In genomic region chr16:59604078-59604781, GRCm38 (mm10) we compare ENCODE assay signal across 10 mouse cellular contexts. TPM values are rescaled to one million over a fixed set of nuclear protein-coding genes. Genes with fewer than 3 reads are reported as not detected.
DNase-seq lines count a peak whose midpoint lies in the region; ATAC-seq and TF ChIP-seq lines count a peak whose summit lies in the region.
"Had no signal": no experiment of that assay in that cellular context is flagged by ENCODE, and none has a peak within 500 bp of the region (broad histone marks: within the 10 kb centered on the region; RNA-seq: fewer than 3 reads in every experiment).

No protein-coding gene starts in this region.

- no peak overlapping the region for H3K27ac ChIP-seq in cerebellum, adult 2 months (ENCODE audit: insufficient read depth, low read length)
- peak overlapping the region; percentile 0; the same call in 1 of the 2 replicates for H3K27ac ChIP-seq in midbrain, embryonic 14.5 days (replicated peaks; ENCODE audit: low read depth, low read length)
- H3K27ac ChIP-seq: embryonic facial prominence, embryonic 12.5 days; heart, embryonic 15.5 days had no signal

- no peak overlapping the region for H3K9ac ChIP-seq in midbrain, embryonic 14.5 days (replicated peaks; ENCODE audit: low read length)
- H3K9ac ChIP-seq: embryonic facial prominence, embryonic 12.5 days; heart, embryonic 15.5 days had no signal

- WGBS in cerebellum, adult 2 months: 6% methylated on average over 15 of the region's 15 CpGs
- WGBS in midbrain, embryonic 14.5 days: 21% methylated on average over 15 of the region's 15 CpGs

- peak overlapping the region; percentile 50 for H3K4me2 ChIP-seq in midbrain, embryonic 14.5 days (ENCODE audit: low read length)
- H3K4me2 ChIP-seq: embryonic facial prominence, embryonic 12.5 days; heart, embryonic 15.5 days had no signal

- H3K27me3 ChIP-seq in cerebellum, adult 2 months (ENCODE audit: control insufficient read depth, insufficient read depth, low read length): no peaks in the 10 kb centered on the region
- H3K27me3 ChIP-seq in midbrain, embryonic 14.5 days (ENCODE audit: control insufficient read depth, insufficient read depth, low read length): no peaks in the 10 kb centered on the region
- H3K27me3 ChIP-seq: embryonic facial prominence, embryonic 12.5 days; heart, embryonic 15.5 days had no signal

- no peaks in the 10 kb centered on the region for H3K9me3 ChIP-seq in midbrain, embryonic 14.5 days (ENCODE audit: control insufficient read depth, low read length)
- H3K9me3 ChIP-seq: embryonic facial prominence, embryonic 12.5 days; heart, embryonic 15.5 days had no signal

- no peaks in the 10 kb centered on the region for H3K4me1 ChIP-seq in cerebellum, adult 2 months (ENCODE audit: control insufficient read depth, insufficient read depth, low read length)
- 0 out of 2 replicates have a peak, but pooled peaks cover 6% of the 10 kb centered on the region for H3K4me1 ChIP-seq in midbrain, embryonic 14.5 days (ENCODE audit: control insufficient read depth, insufficient read depth, low read length)

- H3K36me3 ChIP-seq in midbrain, embryonic 14.5 days (ENCODE audit: control insufficient read depth, insufficient read depth, low read length): no peaks in the 10 kb centered on the region
- H3K36me3 ChIP-seq: embryonic facial prominence, embryonic 12.5 days; heart, embryonic 15.5 days had no signal

- no peak for TF ChIP-seq CTCF in cerebellum, adult 2 months (IDR thresholded peaks at IDR 0.05; ENCODE audit: borderline replicate concordance, insufficient read depth, low read depth, low read length)

- ATAC-seq in hematopoietic stem cell, adult 5-6 weeks (replicated peaks in 1 of 2; ENCODE audit: insufficient read depth in 1 of 2, low FRiP score in 2 of 2, low TSS enrichment in 1 of 2, low read depth in 1 of 2, poor library complexity in 2 of 2, severe bottlenecking in 2 of 2): peak; percentile 81 to 83
- ATAC-seq in midbrain, embryonic 14.5 days (ENCODE audit: low FRiP score, low TSS enrichment): peak; percentile 83
- ATAC-seq in erythroblast, adult 5-6 weeks (replicated peaks; ENCODE audit: low FRiP score, poor library complexity, severe bottlenecking): no peak

- H3K4me3 ChIP-seq in cerebellum, adult 2 months (replicated peaks; ENCODE audit: insufficient read depth, low read depth, low read length): no peak overlapping the region
- peak overlapping the region; percentile 23 for H3K4me3 ChIP-seq in midbrain, embryonic 14.5 days (replicated peaks; ENCODE audit: low read depth, low read length)
- H3K4me3 ChIP-seq: embryonic facial prominence, embryonic 12.5 days; heart, embryonic 15.5 days had no signal

- DNase-seq in cerebellum, postnatal 14 days: peak; percentile 41
- DNase-seq in cerebellum, adult 2 months: no peak
- peak; percentile 78 for DNase-seq in A20 (ENCODE audit: low read depth, low spot score)
- peak; percentile 68 for DNase-seq in midbrain, embryonic 14.5 days
- DNase-seq in frontal cortex, postnatal 10 days (ENCODE audit: low spot score in 2 of 2): no peak
- DNase-seq in ovary, postnatal 14 days (ENCODE audit: low spot score): no peak

- TF ChIP-seq POLR2A in cerebellum, adult 2 months (IDR thresholded peaks at IDR 0.05; ENCODE audit: borderline replicate concordance, insufficient read depth, low read length): no peak

RNA-seq across cellular contexts. Expression of gene Crybg3, which starts 3.5 kb away (rescaled TPM):
- polyA plus RNA-seq in cerebellum, adult 2 months (2012; rRNA removed): 4.8 and 5.7 TPM in 2 replicates
- 9.8 and 21.4 TPM in 2 replicates for total RNA-seq in hematopoietic stem cell, adult 5-6 weeks (2017)
- 2.1 and 3.1 TPM in 2 replicates for polyA plus RNA-seq in midbrain, embryonic 14.5 days (2014; fragmentation: Nextera tagmentation; extraction: Ambion mirVana)
- 5.4 and 5.6 TPM in 2 replicates for total RNA-seq in erythroblast, adult 5-6 weeks (2015; ENCODE audit: low replicate concordance)
- total RNA-seq in erythroblast, adult 5-6 weeks (2017; ENCODE audit: low replicate concordance): 2.8 and 4.5 TPM in 2 replicates

RNA-seq across cellular contexts. Expression of gene Arl6, which starts 35.0 kb away (rescaled TPM):
- polyA plus RNA-seq in cerebellum, adult 2 months (2012; rRNA removed): 25.0 and 27.0 TPM in 2 replicates
- 17.6 and 22.0 TPM in 2 replicates for total RNA-seq in hematopoietic stem cell, adult 5-6 weeks (2017)
- 57.0 and 59.2 TPM in 2 replicates for polyA plus RNA-seq in midbrain, embryonic 14.5 days (2014; fragmentation: Nextera tagmentation; extraction: Ambion mirVana)
- 0.63 and 2.7 TPM in 2 replicates for total RNA-seq in erythroblast, adult 5-6 weeks (2015; ENCODE audit: low replicate concordance)
- total RNA-seq in erythroblast, adult 5-6 weeks (2017; ENCODE audit: low replicate concordance): not detected in 2 replicates

Comparison
In these comparisons a context has a peak if more than half of its experiments do, and no peak if none do; other contexts are left out.
1. DNase-seq: peak in cerebellum, postnatal 14 days (2 of 2), A20 (single experiment) and midbrain, embryonic 14.5 days (single experiment); none in cerebellum, adult 2 months (0 of 2), frontal cortex, postnatal 10 days (0 of 2) and ovary, postnatal 14 days (single experiment).